Mouse (Mus musculus) forebrain, embryonic 12.5 days (tissue): Measurements from ENCODE around the gene Zfp644. TPM values are rescaled to one million over a fixed set of nuclear protein-coding genes. Genes with fewer than 3 reads are reported as not detected.

Experiments
- ATAC-seq: fragments of 200-750 bp; cut with Nextera tagmentation; 2 replicates; pipeline ENCODE4 v1.8.0; 2017; ENCODE audit warnings: moderate TSS enrichment; ENCODE audit not compliant: low FRiP score
- H3K27ac ChIP-seq: fragments of 300-500 bp; sonication (generic); 2 replicates; pipeline ENCODE4 v1.5.1; 2016; ENCODE audit warnings: mild to moderate bottlenecking
- H3K27me3 ChIP-seq: fragments of 300-500 bp; sonication (generic); 2 replicates; pipeline ENCODE4 v1.6.1; 2016; ENCODE audit warnings: mild to moderate bottlenecking
- H3K36me3 ChIP-seq: fragments of 300-500 bp; sonication (generic); replicated peaks from 2 replicates; pipeline ENCODE4 v1.6.1; 2016; ENCODE audit warnings: mild to moderate bottlenecking
- H3K4me1 ChIP-seq: fragments of 300-500 bp; sonication (generic); 2 replicates; pipeline ENCODE4 v1.6.1; 2016
- H3K4me2 ChIP-seq: fragments of 300-500 bp; sonication (generic); 2 replicates; pipeline ENCODE4 v1.6.1; 2016; ENCODE audit warnings: mild to moderate bottlenecking, moderate library complexity
- H3K4me3 ChIP-seq: fragments of 300-500 bp; sonication (generic); replicated peaks from 2 replicates; pipeline ENCODE4 v1.5.1; 2016; ENCODE audit warnings: mild to moderate bottlenecking
- H3K9ac ChIP-seq: fragments of 300-500 bp; sonication (generic); 2 replicates; pipeline ENCODE4 v1.6.1; 2016; ENCODE audit warnings: mild to moderate bottlenecking
- H3K9me3 ChIP-seq: fragments of 300-500 bp; sonication (generic); 2 replicates; pipeline ENCODE4 v1.6.1; 2016
- WGBS: fragments of 180-500 bp; shearing (Covaris S2); methylation state at CpG from one replicate; pipeline ENCODE4 v1.1.7; 2016; 5-methylcytosine and 5-hydroxymethylcytosine counted together
- polyA plus RNA-seq: library from polyadenylated mRNA; unstranded; fragments of >200 nt; fragmentation: Nextera tagmentation; extraction: Ambion mirVana; gene quantifications from 2 replicates; pipeline ENCODE4 v1.2.1, GENCODE M21; 2016

Gene Zfp644
- polyA plus RNA-seq, 1 experiment from 2014 or later: 90.3 TPM

DNA sequence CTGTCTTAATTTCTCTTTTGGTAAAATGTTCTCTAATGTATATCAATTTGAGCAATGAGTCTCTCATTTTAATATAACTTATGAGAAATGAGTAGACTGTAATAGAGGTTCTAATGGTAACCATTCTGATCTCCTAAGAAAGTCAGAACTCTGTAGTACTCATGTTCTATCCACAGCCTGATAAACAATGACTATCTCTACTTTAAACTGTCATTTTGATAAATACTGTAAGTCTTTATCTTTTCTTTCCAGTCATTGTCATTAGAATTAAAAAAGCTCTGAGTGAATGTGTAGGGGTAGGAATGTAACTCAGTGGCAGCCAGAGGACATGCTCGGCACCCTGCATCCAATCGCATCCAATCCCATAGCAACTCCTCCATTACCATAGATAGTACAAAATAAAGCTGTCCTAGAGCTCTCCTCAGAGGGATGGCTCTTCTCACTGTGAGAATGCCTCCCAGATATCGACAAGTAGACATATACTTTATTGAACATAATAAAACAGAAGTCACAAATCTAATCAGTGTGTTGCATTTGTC, 44.2 kb downstream of the Zfp644 start:
- Histone ChIP-seq H3K4me1 (no peaks in the 10 kb centered on the region), H3K9ac (no peak overlapping the region), H3K9me3 (no peaks in the 10 kb centered on the region), H3K27me3 (no peaks in the 10 kb centered on the region), H3K36me3 (peaks cover 16% of the 10 kb centered on the region), H3K27ac (no peak overlapping the region), H3K4me3 (no peak overlapping the region), H3K4me2 (no peak overlapping the region)
- WGBS: 91% methylated on average over 3 of the region's 3 CpGs
- no peak for ATAC-seq

DNA sequence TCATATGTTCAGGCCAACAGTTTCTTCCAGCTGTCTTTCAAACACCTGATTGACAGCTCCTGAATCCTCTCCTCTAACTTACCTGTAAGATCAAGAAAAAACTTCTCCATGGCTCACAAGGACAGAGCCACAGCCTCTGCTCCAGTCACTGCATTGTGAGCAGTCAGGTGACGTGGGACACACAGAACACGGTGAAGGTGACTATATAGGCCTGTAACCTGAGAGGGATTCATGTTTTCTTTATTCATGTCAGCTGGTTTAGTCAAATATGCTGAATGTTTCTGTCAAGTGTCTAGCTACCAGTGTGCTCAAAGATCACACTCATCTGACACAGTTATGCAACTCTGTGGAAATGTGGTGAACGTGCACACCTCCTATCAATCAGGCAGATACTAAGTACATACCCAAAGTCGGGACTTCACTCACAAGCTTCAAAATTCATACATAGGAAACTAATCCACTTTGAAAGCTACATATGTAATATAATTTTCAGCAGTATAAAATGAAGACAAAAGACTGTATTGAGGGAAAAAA, 44.8 kb downstream of the Zfp644 start:
- Histone ChIP-seq H3K4me2 (no peak overlapping the region), H3K9ac (no peak overlapping the region), H3K9me3 (no peaks in the 10 kb centered on the region), H3K27me3 (no peaks in the 10 kb centered on the region), H3K36me3 (peaks cover 16% of the 10 kb centered on the region), H3K4me3 (no peak overlapping the region), H3K4me1 (no peaks in the 10 kb centered on the region), H3K27ac (no peak overlapping the region)
- 91% methylated on average over 4 of the region's 4 CpGs for WGBS
- no peak for ATAC-seq

DNA sequence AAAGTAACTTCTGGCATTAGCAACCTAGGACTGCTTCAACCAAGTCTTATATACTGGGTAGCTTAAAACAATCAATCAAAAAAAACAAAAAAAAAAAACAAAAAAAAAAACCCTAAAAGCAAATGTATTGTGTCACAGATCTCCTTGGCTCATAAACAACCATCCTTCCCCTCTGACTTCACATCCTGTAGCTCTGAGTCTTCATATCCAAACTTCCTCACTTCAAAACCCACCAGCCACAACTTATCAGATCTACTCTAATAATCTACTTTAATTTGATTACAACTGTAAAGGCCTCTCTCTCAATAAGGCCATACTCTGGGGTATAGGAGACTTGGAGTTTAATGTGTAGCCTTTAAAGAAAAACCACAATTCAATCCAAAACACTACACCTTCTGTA, 47.1 kb downstream of the Zfp644 start:
- no peak overlapping the region for H3K4me3 ChIP-seq
- no peaks in the 10 kb centered on the region for H3K27me3 ChIP-seq
- 0 out of 2 replicates have a peak, but pooled peaks cover 3% of the 10 kb centered on the region for H3K4me1 ChIP-seq
- H3K27ac ChIP-seq: no peak overlapping the region
- no peak for ATAC-seq
- peaks cover 11% of the 10 kb centered on the region for H3K36me3 ChIP-seq
- no peak overlapping the region for H3K4me2 ChIP-seq
- no peaks in the 10 kb centered on the region for H3K9me3 ChIP-seq
- no peak overlapping the region for H3K9ac ChIP-seq

DNA sequence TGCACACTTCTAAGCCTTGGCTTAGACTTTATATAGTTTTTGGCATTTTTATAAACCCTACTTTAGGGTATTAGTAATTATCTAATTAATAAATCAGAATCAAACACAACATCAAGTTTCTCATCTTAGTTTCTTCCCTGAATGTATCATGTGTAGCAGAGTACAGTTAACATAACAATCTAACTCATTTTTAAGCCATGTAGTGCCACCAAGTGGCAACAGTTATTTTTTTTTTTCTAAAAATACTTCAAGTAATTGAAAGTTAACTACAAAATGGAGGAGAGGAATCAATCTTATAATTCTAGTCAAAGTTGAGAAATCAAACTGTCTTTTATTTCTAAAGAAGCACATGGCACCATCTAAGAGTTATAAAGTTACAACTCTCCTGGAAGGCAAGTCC, 47.6 kb downstream of the Zfp644 start:
- no peak overlapping the region for H3K4me3 ChIP-seq

DNA sequence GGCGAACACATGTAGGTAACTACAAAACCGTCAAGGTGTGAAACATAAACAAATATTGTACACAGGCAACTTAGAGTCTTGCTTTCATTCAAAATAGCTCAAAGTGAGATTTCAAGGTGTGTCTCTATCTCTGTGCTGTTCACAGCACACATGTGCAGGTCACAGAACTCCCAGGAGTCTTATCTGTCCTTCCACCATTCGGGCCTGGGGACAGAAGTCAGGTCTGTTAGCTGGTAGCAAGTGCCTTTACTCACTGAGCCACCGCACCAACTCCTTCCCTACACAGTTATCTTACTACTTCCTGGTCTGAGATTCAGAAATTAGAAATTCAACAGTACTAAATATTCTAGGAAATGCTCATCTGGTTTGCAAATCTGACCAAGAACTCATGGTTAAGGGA, 53.7 kb downstream of the Zfp644 start:
- no peak overlapping the region for H3K27ac ChIP-seq
- no peaks in the 10 kb centered on the region for H3K9me3 ChIP-seq
- no peaks in the 10 kb centered on the region for H3K27me3 ChIP-seq
- no peak overlapping the region for H3K4me3 ChIP-seq
- no peak overlapping the region for H3K9ac ChIP-seq
- peaks cover 9% of the 10 kb centered on the region for H3K4me1 ChIP-seq
- no peak for ATAC-seq
- no peak overlapping the region for H3K4me2 ChIP-seq
- WGBS: 95% methylated on average over 4 of the region's 4 CpGs
- no peaks in the 10 kb centered on the region; the same call in 1 of the 2 replicates for H3K36me3 ChIP-seq

More for the DNA sequence above, 47.6 kb downstream of the Zfp644 start:
- Histone ChIP-seq H3K36me3 (peaks cover 7% of the 10 kb centered on the region), H3K9ac (no peak overlapping the region), H3K4me1 (0 out of 2 replicates have a peak, but pooled peaks cover 3% of the 10 kb centered on the region), H3K9me3 (no peaks in the 10 kb centered on the region), H3K27me3 (no peaks in the 10 kb centered on the region), H3K27ac (no peak overlapping the region), H3K4me2 (no peak overlapping the region)
- ATAC-seq: no peak

DNA sequence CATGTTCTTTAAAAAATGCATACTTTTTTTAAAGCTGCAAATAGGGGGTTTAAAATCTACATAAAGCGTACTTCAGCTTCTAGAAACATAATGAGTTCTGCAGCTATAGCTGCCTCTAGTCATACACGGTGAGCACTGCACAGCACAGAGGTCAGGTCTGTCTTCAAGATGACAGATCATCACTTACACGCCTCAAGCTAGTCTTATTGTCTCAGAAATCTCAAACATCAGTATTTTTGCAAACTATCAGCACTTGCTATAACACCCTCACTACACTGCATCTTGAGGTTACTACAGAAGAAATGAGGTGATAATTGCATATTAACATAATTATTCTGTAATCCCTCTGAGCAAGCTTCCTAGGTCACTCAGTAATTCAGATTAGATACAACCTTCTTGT, 55.2 kb downstream of the Zfp644 start:
- no peak overlapping the region for H3K4me3 ChIP-seq
- no peaks in the 10 kb centered on the region for H3K9me3 ChIP-seq
- H3K27ac ChIP-seq: no peak overlapping the region
- H3K27me3 ChIP-seq: no peaks in the 10 kb centered on the region
- peaks cover 15% of the 10 kb centered on the region for H3K36me3 ChIP-seq
- peaks cover 12% of the 10 kb centered on the region for H3K4me1 ChIP-seq
- no peak overlapping the region for H3K9ac ChIP-seq
- 69% methylated on average over 3 of the region's 3 CpGs for WGBS
- ATAC-seq: peak; percentile 57; the same call in 1 of the 2 replicates
- H3K4me2 ChIP-seq: no peak overlapping the region

DNA sequence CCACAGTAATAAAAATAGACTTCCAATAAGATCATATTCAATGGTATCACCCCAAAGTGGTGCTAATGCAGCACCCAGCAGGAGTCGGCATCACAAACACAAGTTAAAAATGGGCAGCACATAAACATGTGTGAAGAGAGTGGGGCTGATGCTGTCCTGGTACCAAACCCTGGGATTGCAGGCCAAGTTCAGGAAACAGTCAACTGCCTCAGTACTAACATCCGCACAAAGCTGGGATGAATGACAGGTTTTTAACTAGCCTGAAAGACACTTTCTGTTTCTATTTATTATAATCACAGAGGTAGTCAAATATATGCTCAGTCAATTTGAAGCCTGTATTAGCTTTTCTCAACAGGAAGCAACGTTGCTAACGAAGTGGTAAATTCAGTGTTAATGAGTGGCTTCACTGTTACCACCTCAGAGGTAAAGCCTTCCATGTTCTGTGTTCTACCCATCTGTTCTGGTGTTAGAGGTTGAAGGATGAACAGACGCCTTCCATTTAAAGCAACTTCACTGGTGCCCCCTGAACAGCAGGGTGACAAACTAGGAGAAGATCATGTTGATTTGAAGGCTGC, 56.8 kb downstream of the Zfp644 start:
- H3K4me3 ChIP-seq: no peak overlapping the region
- peaks cover 10% of the 10 kb centered on the region for H3K4me1 ChIP-seq
- no peaks in the 10 kb centered on the region for H3K9me3 ChIP-seq
- H3K27me3 ChIP-seq: no peaks in the 10 kb centered on the region
- no peak overlapping the region for H3K9ac ChIP-seq
- H3K27ac ChIP-seq: no peak overlapping the region
- WGBS: 46% methylated on average over 5 of the region's 5 CpGs
- H3K36me3 ChIP-seq: peaks cover 30% of the 10 kb centered on the region
- no peak overlapping the region for H3K4me2 ChIP-seq
- ATAC-seq: peak; percentile 65

DNA sequence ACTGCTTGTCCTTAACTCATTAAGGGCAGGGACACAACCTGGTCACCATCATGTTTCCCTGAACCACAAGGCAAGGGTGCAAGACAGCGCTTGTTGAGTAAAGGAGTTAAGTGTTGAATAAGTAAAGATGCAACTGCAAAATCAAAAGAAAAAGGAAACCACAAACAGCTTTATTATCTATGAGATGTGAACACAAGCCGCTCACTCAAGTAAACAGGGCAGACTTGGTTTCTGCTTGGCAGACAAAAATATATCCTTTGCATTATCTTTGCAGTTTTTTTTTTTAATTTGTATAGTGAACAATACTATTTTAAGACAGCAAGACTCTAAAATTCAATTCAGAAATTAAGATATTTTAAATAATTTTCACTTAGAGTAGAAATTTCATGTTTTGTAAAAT, 57.5 kb downstream of the Zfp644 start:
- no peak overlapping the region for H3K27ac ChIP-seq
- H3K36me3 ChIP-seq: peaks cover 37% of the 10 kb centered on the region
- no peak overlapping the region for H3K4me3 ChIP-seq
- H3K4me2 ChIP-seq: no peak overlapping the region
- ATAC-seq: no peak
- WGBS: 92% methylated on average over 2 of the region's 2 CpGs
- no peak overlapping the region for H3K9ac ChIP-seq
- peaks cover 10% of the 10 kb centered on the region for H3K4me1 ChIP-seq
- no peaks in the 10 kb centered on the region for H3K9me3 ChIP-seq
- H3K27me3 ChIP-seq: no peaks in the 10 kb centered on the region

DNA sequence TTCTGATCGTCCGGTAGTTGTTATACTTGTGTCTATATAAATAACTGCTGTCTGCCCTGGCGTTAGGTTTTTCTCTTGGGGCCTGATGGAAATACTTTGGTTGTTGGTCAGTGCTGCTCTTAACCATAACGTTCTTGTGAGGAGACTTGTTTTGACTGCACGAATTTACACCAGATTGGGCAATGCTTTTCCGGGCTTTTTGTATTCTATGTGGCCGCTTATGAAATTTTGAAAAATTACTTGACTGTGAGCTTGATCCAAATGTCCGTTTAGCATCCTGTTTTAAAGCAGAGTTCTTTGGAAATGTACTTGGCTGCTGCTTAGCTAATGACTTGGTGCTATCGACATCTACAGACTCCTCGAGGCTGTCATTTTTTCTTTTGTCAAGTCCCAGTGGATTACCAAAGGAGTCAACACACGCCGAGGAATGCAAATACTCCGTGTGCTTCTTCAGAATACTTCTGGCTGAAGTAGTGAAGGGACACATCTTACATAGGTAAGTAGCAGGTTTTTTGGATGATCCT, 60.6 kb downstream of the Zfp644 start:
- H3K4me2 ChIP-seq: no peak overlapping the region
- peaks cover 11% of the 10 kb centered on the region for H3K4me1 ChIP-seq
- 91% methylated on average over 13 of the region's 13 CpGs for WGBS
- no peak overlapping the region for H3K27ac ChIP-seq
- no peak overlapping the region for H3K4me3 ChIP-seq
- H3K9ac ChIP-seq: no peak overlapping the region
- ATAC-seq: no peak
- peaks cover 45% of the 10 kb centered on the region for H3K36me3 ChIP-seq
- no peaks in the 10 kb centered on the region for H3K27me3 ChIP-seq
- H3K9me3 ChIP-seq: no peaks in the 10 kb centered on the region

DNA sequence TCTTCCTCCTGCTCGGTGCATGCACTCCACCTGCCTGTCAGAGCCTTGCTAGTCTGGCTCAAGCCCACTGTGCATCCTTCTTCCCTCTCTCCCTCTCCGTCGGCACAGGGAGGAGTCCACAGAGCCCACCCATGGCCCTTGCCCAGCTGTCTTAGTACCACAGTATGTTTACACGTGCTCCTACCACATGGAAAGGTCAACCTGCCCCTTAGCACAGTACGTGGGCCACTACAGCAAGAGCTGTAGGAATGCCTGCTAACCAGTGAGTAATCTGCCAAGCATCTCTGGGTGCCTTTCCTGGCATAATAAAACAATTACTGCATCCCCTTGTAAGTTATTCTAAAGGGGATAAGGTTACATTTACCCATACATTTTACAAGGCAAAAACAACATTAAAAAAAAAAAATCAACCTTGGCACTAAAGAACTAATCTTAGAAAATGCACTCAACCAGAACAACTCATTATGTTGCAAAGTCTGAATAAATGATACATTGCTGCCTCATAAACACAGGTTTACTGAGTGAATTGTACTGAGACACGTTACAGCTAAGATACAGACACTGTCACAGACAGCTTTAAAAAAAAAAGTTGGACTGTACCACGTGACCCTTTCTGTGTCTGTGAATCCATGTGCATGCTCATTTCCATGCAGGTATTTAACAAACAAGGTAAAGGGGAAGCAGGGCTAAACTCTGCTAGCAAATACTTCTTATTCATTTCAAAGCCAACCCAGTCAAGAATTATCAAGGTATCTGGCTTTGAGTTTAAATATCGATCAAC, 68.5 kb downstream of the Zfp644 start:
- Histone ChIP-seq H3K4me3 (no peak overlapping the region), H3K27ac (no peak overlapping the region), H3K36me3 (peaks cover 12% of the 10 kb centered on the region), H3K9me3 (no peaks in the 10 kb centered on the region), H3K4me1 (peaks cover 8% of the 10 kb centered on the region), H3K27me3 (no peaks in the 10 kb centered on the region), H3K9ac (no peak overlapping the region), H3K4me2 (no peak overlapping the region)
- no peak for ATAC-seq
- 76% methylated on average over 8 of the region's 8 CpGs for WGBS

DNA sequence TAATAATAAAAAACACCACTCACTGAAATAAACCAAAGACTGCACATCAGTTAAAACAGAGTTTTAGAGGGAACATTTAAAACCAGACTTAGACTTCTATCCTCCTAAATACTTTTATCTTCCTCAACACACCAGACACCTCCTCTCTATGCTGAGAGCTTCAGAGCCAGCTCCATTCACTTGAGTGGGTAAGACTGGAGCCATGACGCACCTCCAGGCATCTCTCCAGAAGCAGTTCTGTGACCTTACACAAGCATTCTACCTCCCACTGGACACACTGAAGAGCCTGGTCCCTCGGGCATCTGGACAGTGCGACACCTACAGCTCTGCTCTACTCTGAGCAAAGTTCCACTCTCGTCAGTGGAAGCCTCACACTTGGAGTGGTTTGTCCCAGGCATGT, 73.8 kb downstream of the Zfp644 start:
- 95% methylated on average over 4 of the region's 4 CpGs for WGBS
- Histone ChIP-seq H3K4me2 (no peak overlapping the region), H3K9me3 (no peaks in the 10 kb centered on the region), H3K27ac (no peak overlapping the region), H3K9ac (no peak overlapping the region), H3K36me3 (peaks cover 32% of the 10 kb centered on the region), H3K27me3 (no peaks in the 10 kb centered on the region), H3K4me3 (no peak overlapping the region), H3K4me1 (no peaks in the 10 kb centered on the region)
- no peak for ATAC-seq

DNA sequence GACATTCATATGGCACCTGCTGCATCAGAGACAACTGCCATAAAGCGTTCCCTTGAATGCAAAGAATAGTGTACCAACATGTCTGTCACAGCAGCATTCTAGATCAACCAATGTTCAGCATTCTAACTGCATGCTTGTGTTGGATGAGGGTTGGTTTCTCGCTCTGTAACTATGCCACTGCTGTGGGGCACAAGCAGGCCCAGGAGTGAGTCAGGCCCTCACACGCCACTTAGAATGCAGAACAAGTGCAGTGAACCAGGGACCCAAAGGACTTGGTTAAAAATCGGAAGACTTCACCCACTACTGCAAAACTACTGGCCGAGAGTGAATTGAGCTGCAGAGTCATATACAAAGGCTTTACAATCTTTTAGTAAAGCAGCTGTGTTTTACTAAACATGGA, 74.9 kb downstream of the Zfp644 start:
- 92% methylated on average over 5 of the region's 5 CpGs for WGBS
- Histone ChIP-seq H3K27ac (no peak overlapping the region), H3K4me1 (no peaks in the 10 kb centered on the region), H3K36me3 (peaks cover 35% of the 10 kb centered on the region), H3K9me3 (no peaks in the 10 kb centered on the region), H3K27me3 (no peaks in the 10 kb centered on the region), H3K4me2 (no peak overlapping the region), H3K9ac (no peak overlapping the region), H3K4me3 (no peak overlapping the region)
- ATAC-seq: no peak
